Mouse (Mus musculus) lung, postnatal 10 days (tissue): ENCODE results near the gene Cacng5.
A peak's percentile ranks its signal among the peaks of the same experiment; 100 is the strongest.

Experiments
- DNase-seq: peaks from one replicate; pipeline ENCODE4 v3.0.0; 2021

Cacng5 gene

GRCm38 (mm10) chr11:107876840-107877239 lies 38.0 kb downstream of the Cacng5 start:
- no peak for DNase-seq

GRCm38 (mm10) chr11:107875861-107876494 lies 38.9 kb downstream of the Cacng5 start:
- peak; percentile 31 for DNase-seq

- DNase-seq: no peak
Observed at GRCm38 (mm10) chr11:107872743-107873142, 42.1 kb downstream of the Cacng5 start.

- DNase-seq: no peak
Observed at GRCm38 (mm10) chr11:107867509-107867908, 47.3 kb downstream of the Cacng5 start.

GRCm38 (mm10) chr11:107865128-107865527 lies 49.7 kb downstream of the Cacng5 start:
- peak; percentile 81 for DNase-seq

GRCm38 (mm10) chr11:107864024-107864423 lies 50.8 kb downstream of the Cacng5 start:
- DNase-seq: peak; percentile 83

GRCm38 (mm10) chr11:107861738-107862137 lies 53.1 kb downstream of the Cacng5 start:
- no peak for DNase-seq

- no peak for DNase-seq
Observed at GRCm38 (mm10) chr11:107859871-107860270, 55.0 kb downstream of the Cacng5 start.

- peak; percentile 66 for DNase-seq
Observed at GRCm38 (mm10) chr11:107859288-107859687, 55.6 kb downstream of the Cacng5 start.

GRCm38 (mm10) chr11:107853088-107853487 lies 61.8 kb downstream of the Cacng5 start:
- peak; percentile 67 for DNase-seq

GRCm38 (mm10) chr11:107849621-107850020 lies 65.2 kb downstream of the Cacng5 start:
- peak; percentile 49 for DNase-seq

GRCm38 (mm10) chr11:107844175-107844574 lies 70.7 kb downstream of the Cacng5 start:
- no peak for DNase-seq

GRCm38 (mm10) chr11:107833351-107834040 lies 81.4 kb downstream of the Cacng5 start:
- no peak for DNase-seq
